11 mouse cellular contexts compared by ENCODE assay signal in the genomic region with DNA sequence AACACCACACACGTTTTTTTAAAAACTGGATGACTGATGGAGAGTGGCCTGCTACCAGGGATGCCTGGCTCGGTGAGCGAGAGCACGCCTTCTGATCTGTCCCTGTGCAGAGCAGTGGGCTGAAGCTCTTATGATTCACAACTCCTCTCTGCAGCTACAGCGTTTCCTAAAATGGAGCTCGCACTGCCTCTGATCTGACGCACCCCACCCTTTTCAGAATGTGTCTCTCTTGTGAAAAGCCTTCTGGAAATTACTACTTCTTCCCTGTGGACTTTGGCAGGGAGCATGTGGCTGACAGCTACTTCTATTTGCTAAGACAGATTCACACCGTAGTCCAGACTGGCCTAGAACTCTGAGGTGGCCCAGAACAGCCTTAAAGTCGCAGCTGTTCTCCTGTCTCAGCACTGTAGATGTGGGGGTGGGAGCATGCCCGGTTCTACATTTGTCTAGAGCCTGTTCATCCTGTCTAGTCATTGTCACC. TPM values are rescaled to one million over a fixed set of nuclear protein-coding genes. Genes with fewer than 3 reads are reported as not detected.
DNase-seq lines count a peak whose midpoint lies in the region; ATAC-seq lines count a peak whose summit lies in the region.
"Had no signal": no experiment of that assay in that cellular context is flagged by ENCODE, and none has a peak within 500 bp of the region (broad histone marks: within the 10 kb centered on the region; RNA-seq: fewer than 3 reads in every experiment).

No protein-coding gene starts in this region.

- H3K4me1 ChIP-seq in heart, embryonic 12.5 days (replicated peaks): 0 out of 2 replicates have a peak, but pooled peaks cover 5% of the 10 kb centered on the region
- H3K4me1 ChIP-seq: midbrain, embryonic 15.5 days had no signal

- 57% methylated on average over 10 of the region's 10 CpGs for WGBS in heart, embryonic 12.5 days

- no peak overlapping the region for H3K4me3 ChIP-seq in heart, embryonic 12.5 days
- H3K4me3 ChIP-seq: midbrain, embryonic 15.5 days had no signal

- no peak overlapping the region for H3K4me2 ChIP-seq in heart, embryonic 12.5 days
- H3K4me2 ChIP-seq: midbrain, embryonic 15.5 days had no signal

- no peak overlapping the region for H3K27ac ChIP-seq in heart, embryonic 12.5 days (ENCODE audit: poor library complexity, severe bottlenecking)
- H3K27ac ChIP-seq: midbrain, embryonic 15.5 days had no signal

- peaks cover 3% of the 10 kb centered on the region; the same call in 1 of the 2 replicates for H3K27me3 ChIP-seq in heart, embryonic 12.5 days (replicated peaks)
- H3K27me3 ChIP-seq: midbrain, embryonic 15.5 days had no signal

- no peaks in the 10 kb centered on the region for H3K36me3 ChIP-seq in heart, embryonic 12.5 days
- H3K36me3 ChIP-seq: midbrain, embryonic 15.5 days had no signal

- no peaks in the 10 kb centered on the region for H3K9me3 ChIP-seq in heart, embryonic 12.5 days (replicated peaks)
- H3K9me3 ChIP-seq: midbrain, embryonic 15.5 days had no signal

- peak; percentile 79 for DNase-seq in right cerebral cortex, adult 18-20 months
- no peak for DNase-seq in right cerebral cortex, postnatal 4 days
- DNase-seq in layer of hippocampus, adult 9-11 months: peak; percentile 60
- DNase-seq in right cerebral cortex, postnatal 14 days: peak; percentile 22
- DNase-seq in embryo, embryonic 9.5 days (ENCODE audit: extremely low spot score): no peak
- no peak for DNase-seq in cerebellum, adult 18-20 months
- DNase-seq in heart, postnatal 4 days: no peak
- DNase-seq: liver, postnatal 0 days had no signal

- ATAC-seq in heart, embryonic 12.5 days (ENCODE audit: insufficient number of reproducible peaks, low FRiP score): no peak
- ATAC-seq: forebrain, embryonic 16.5 days; liver, postnatal 0 days; midbrain, embryonic 15.5 days had no signal

- no peak overlapping the region for H3K9ac ChIP-seq in heart, embryonic 12.5 days
- H3K9ac ChIP-seq: liver, postnatal 0 days; midbrain, embryonic 15.5 days had no signal

RNA-seq across cellular contexts. Expression of gene Cass4, which starts 1.5 kb away (rescaled TPM):
- polyA plus RNA-seq in heart, embryonic 12.5 days (2016; fragmentation: Nextera tagmentation; extraction: Ambion mirVana): 0.28 and 0.36 TPM in 2 replicates
- total RNA-seq in heart, postnatal 4 days (2021): under 1 TPM; 0.27 to 0.29 TPM

RNA-seq across cellular contexts. Expression of gene Cstf1, which starts 21.6 kb away (rescaled TPM):
- 34.6 and 35.2 TPM in 2 replicates for polyA plus RNA-seq in heart, embryonic 12.5 days (2016; fragmentation: Nextera tagmentation; extraction: Ambion mirVana)
- total RNA-seq in heart, postnatal 4 days (2021): 10 to 100 TPM; 29.8 to 31.4 TPM

RNA-seq across cellular contexts. Expression of gene Aurka, which starts 21.7 kb away (rescaled TPM):
- polyA plus RNA-seq in heart, embryonic 12.5 days (2016; fragmentation: Nextera tagmentation; extraction: Ambion mirVana): 102 and 106 TPM in 2 replicates
- total RNA-seq in heart, postnatal 4 days (2021): 10 to 100 TPM; 38.5 to 44.6 TPM

RNA-seq across cellular contexts. Expression of gene Fam210b, which starts 46.7 kb away (rescaled TPM):
- polyA plus RNA-seq in heart, embryonic 12.5 days (2016; fragmentation: Nextera tagmentation; extraction: Ambion mirVana): 24.3 and 24.5 TPM in 2 replicates
- total RNA-seq in heart, postnatal 4 days (2021): 1 to 10 TPM; 7.3 to 8.1 TPM

RNA-seq across cellular contexts. Expression of gene Rtf2, which starts 48.3 kb away (rescaled TPM):
- polyA plus RNA-seq in heart, embryonic 12.5 days (2016; fragmentation: Nextera tagmentation; extraction: Ambion mirVana): 46.5 and 49.3 TPM in 2 replicates
- total RNA-seq in heart, postnatal 4 days (2021): 10 to 100 TPM; 39.3 to 41.1 TPM

Comparison
In these comparisons a context has a peak if more than half of its experiments do, and no peak if none do; other contexts are left out.
1. DNase-seq: peak in right cerebral cortex, adult 18-20 months (single experiment), layer of hippocampus, adult 9-11 months (single experiment) and right cerebral cortex, postnatal 14 days (single experiment); none in right cerebral cortex, postnatal 4 days (single experiment), embryo, embryonic 9.5 days (single experiment), cerebellum, adult 18-20 months (0 of 2) and heart, postnatal 4 days (single experiment).